In genomic region chr1:133712288-133713008, GRCm38 (mm10) we compare ENCODE assay signal across 12 mouse cellular contexts. TPM values are rescaled to one million over a fixed set of nuclear protein-coding genes. Genes with fewer than 3 reads are reported as not detected.
A peak's percentile ranks its signal among the peaks of the same experiment; 100 is the strongest.
DNase-seq lines count a peak whose midpoint lies in the region; ATAC-seq and TF ChIP-seq lines count a peak whose summit lies in the region.
"Had no signal": no experiment of that assay in that cellular context is flagged by ENCODE, and none has a peak within 500 bp of the region (broad histone marks: within the 10 kb centered on the region; RNA-seq: fewer than 3 reads in every experiment).

No protein-coding gene starts in this region.

- 58% methylated on average over 12 of the region's 12 CpGs for WGBS in kidney, embryonic 15.5 days
- 57% methylated on average over 12 of the region's 12 CpGs for WGBS in hindbrain, postnatal 0 days
- WGBS in midbrain, embryonic 13.5 days = 67% methylated on average over 12 of the region's 12 CpGs

- H3K36me3 ChIP-seq in kidney, embryonic 15.5 days = peaks cover 5% of the 10 kb centered on the region
- no peaks in the 10 kb centered on the region for H3K36me3 ChIP-seq in hindbrain, postnatal 0 days (ENCODE audit: insufficient read depth, low read length)
- peaks cover 22% of the 10 kb centered on the region; the same call in 1 of the 2 replicates for H3K36me3 ChIP-seq in midbrain, embryonic 13.5 days
- H3K36me3 ChIP-seq: heart, embryonic 15.5 days had no signal

- H3K27ac ChIP-seq in kidney, embryonic 15.5 days = peak overlapping the region; percentile 7; the same call in 1 of the 2 replicates
- H3K27ac ChIP-seq in hindbrain, postnatal 0 days = no peak overlapping the region
- no peak overlapping the region for H3K27ac ChIP-seq in midbrain, embryonic 13.5 days
- H3K27ac ChIP-seq: heart, embryonic 15.5 days had no signal

- H3K4me1 ChIP-seq in kidney, embryonic 15.5 days = peaks cover 38% of the 10 kb centered on the region
- no peaks in the 10 kb centered on the region for H3K4me1 ChIP-seq in hindbrain, postnatal 0 days (ENCODE audit: insufficient read depth, low read length)
- H3K4me1 ChIP-seq in midbrain, embryonic 13.5 days (replicated peaks) = peaks cover 18% of the 10 kb centered on the region; the same call in 1 of the 2 replicates

- peak; percentile 16; the same call in 1 of the 2 replicates for TF ChIP-seq CTCF in hindbrain, postnatal 0 days (IDR thresholded peaks at IDR 0.05; ENCODE audit: low read depth)

- ATAC-seq in kidney, embryonic 15.5 days (replicated peaks; ENCODE audit: low FRiP score) = no peak
- ATAC-seq in hindbrain, postnatal 0 days = no peak
- ATAC-seq in midbrain, embryonic 13.5 days = no peak

- no peak overlapping the region for H3K4me2 ChIP-seq in kidney, embryonic 15.5 days
- no peak overlapping the region for H3K4me2 ChIP-seq in hindbrain, postnatal 0 days (ENCODE audit: low read depth, low read length)
- H3K4me2 ChIP-seq in midbrain, embryonic 13.5 days (replicated peaks) = no peak overlapping the region
- H3K4me2 ChIP-seq: heart, embryonic 15.5 days had no signal

- no peak overlapping the region for H3K4me3 ChIP-seq in kidney, embryonic 15.5 days (replicated peaks)
- H3K4me3 ChIP-seq in hindbrain, postnatal 0 days (ENCODE audit: low read length) = no peak overlapping the region
- no peak overlapping the region for H3K4me3 ChIP-seq in midbrain, embryonic 13.5 days (replicated peaks)
- H3K4me3 ChIP-seq: heart, embryonic 15.5 days had no signal

- H3K27me3 ChIP-seq in kidney, embryonic 15.5 days = no peaks in the 10 kb centered on the region
- H3K27me3 ChIP-seq in hindbrain, postnatal 0 days (ENCODE audit: insufficient read depth, low read length) = no peaks in the 10 kb centered on the region
- H3K27me3 ChIP-seq in midbrain, embryonic 13.5 days = no peaks in the 10 kb centered on the region
- H3K27me3 ChIP-seq: heart, embryonic 15.5 days had no signal

- no peak overlapping the region for H3K9ac ChIP-seq in kidney, embryonic 15.5 days
- H3K9ac ChIP-seq in hindbrain, postnatal 0 days (replicated peaks; ENCODE audit: low read length) = no peak overlapping the region
- no peak overlapping the region for H3K9ac ChIP-seq in midbrain, embryonic 13.5 days (replicated peaks)
- H3K9ac ChIP-seq: heart, embryonic 15.5 days had no signal

- no peaks in the 10 kb centered on the region for H3K9me3 ChIP-seq in kidney, embryonic 15.5 days (replicated peaks)
- H3K9me3 ChIP-seq in hindbrain, postnatal 0 days (ENCODE audit: low read length) = no peaks in the 10 kb centered on the region
- no peaks in the 10 kb centered on the region for H3K9me3 ChIP-seq in midbrain, embryonic 13.5 days
- H3K9me3 ChIP-seq: heart, embryonic 15.5 days had no signal

- no peak for DNase-seq in kidney, adult 18-20 months
- DNase-seq in right cerebral cortex, adult 2 months (ENCODE audit: low spot score in 2 of 2) = peak; percentile 31 to 33
- no peak for DNase-seq in right cerebral cortex, postnatal 4 days
- DNase-seq in hindbrain, postnatal 0 days (ENCODE audit: low spot score) = no peak
- peak; percentile 26 for DNase-seq in yolk sac, embryonic 10.5 days (ENCODE audit: low spot score)
- no peak for DNase-seq in spleen, postnatal 4 days (ENCODE audit: low spot score in 2 of 2)
- DNase-seq: cerebellum, postnatal 36 days; thymus, postnatal 25 days had no signal

RNA-seq across cellular contexts. Expression of gene Lax1, which starts 22.5 kb away (rescaled TPM):
- polyA plus RNA-seq in kidney, embryonic 15.5 days (2015; fragmentation: Nextera tagmentation; extraction: Ambion mirVana) = 0.66 and 0.81 TPM in 2 replicates
- total RNA-seq in hindbrain, postnatal 0 days (2014; rRNA removed) = 0.10 TPM in 1 of 2 replicates, not detected in the other
- polyA plus RNA-seq in hindbrain, postnatal 0 days (2015; fragmentation: Nextera tagmentation; extraction: Ambion mirVana) = 0.08 and 0.13 TPM in 2 replicates
- polyA plus RNA-seq in midbrain, embryonic 13.5 days (2015; fragmentation: Nextera tagmentation; extraction: Ambion mirVana) = 0.07 TPM in 1 of 2 replicates, not detected in the other
- total RNA-seq: MEL had no signal

RNA-seq across cellular contexts. Expression of gene Gm38394, which starts 51.3 kb away (rescaled TPM):
- polyA plus RNA-seq in kidney, embryonic 15.5 days (2015; fragmentation: Nextera tagmentation; extraction: Ambion mirVana) = 5.1 and 5.3 TPM in 2 replicates
- 5.1 and 5.3 TPM in 2 replicates for total RNA-seq in hindbrain, postnatal 0 days (2014; rRNA removed)
- 1.2 and 1.7 TPM in 2 replicates for polyA plus RNA-seq in hindbrain, postnatal 0 days (2015; fragmentation: Nextera tagmentation; extraction: Ambion mirVana)
- 3.5 TPM in 2 replicates for polyA plus RNA-seq in midbrain, embryonic 13.5 days (2015; fragmentation: Nextera tagmentation; extraction: Ambion mirVana)

RNA-seq across cellular contexts. Expression of gene Zbed6, which starts 51.8 kb away (rescaled TPM):
- polyA plus RNA-seq in kidney, embryonic 15.5 days (2015; fragmentation: Nextera tagmentation; extraction: Ambion mirVana) = not detected in 2 replicates
- 6.0 and 7.8 TPM in 2 replicates for total RNA-seq in hindbrain, postnatal 0 days (2014; rRNA removed)
- polyA plus RNA-seq in hindbrain, postnatal 0 days (2015; fragmentation: Nextera tagmentation; extraction: Ambion mirVana) = 0.15 and 0.87 TPM in 2 replicates
- polyA plus RNA-seq in midbrain, embryonic 13.5 days (2015; fragmentation: Nextera tagmentation; extraction: Ambion mirVana) = not detected in 2 replicates
- polyA plus RNA-seq: heart, embryonic 15.5 days had no signal

Comparison
In these comparisons a context has a peak if more than half of its experiments do, and no peak if none do; other contexts are left out.
1. DNase-seq: peak in right cerebral cortex, adult 2 months (2 of 2) and yolk sac, embryonic 10.5 days (single experiment); none in kidney, adult 18-20 months (single experiment), right cerebral cortex, postnatal 4 days (single experiment), hindbrain, postnatal 0 days (single experiment) and spleen, postnatal 4 days (0 of 2).